Mouse (Mus musculus) embryonic fibroblast, embryonic 13.5 days (primary cell): Measurements from ENCODE around the gene Irf2bp2.

ENCODE experiments used
- CTCF ChIP-seq: IDR thresholded peaks from 2 replicates; pipeline ENCODE4 v1.5.1; 2011; ENCODE audit warnings: mild to moderate bottlenecking, control low read depth, low read length, moderate library complexity, borderline replicate concordance; ENCODE audit not compliant: insufficient read depth
- POLR2A ChIP-seq: IDR thresholded peaks from 2 replicates; pipeline ENCODE4 v1.6.1; 2011; ENCODE audit warnings: low read depth, mild to moderate bottlenecking, control low read depth, low read length, moderate library complexity

DNA sequence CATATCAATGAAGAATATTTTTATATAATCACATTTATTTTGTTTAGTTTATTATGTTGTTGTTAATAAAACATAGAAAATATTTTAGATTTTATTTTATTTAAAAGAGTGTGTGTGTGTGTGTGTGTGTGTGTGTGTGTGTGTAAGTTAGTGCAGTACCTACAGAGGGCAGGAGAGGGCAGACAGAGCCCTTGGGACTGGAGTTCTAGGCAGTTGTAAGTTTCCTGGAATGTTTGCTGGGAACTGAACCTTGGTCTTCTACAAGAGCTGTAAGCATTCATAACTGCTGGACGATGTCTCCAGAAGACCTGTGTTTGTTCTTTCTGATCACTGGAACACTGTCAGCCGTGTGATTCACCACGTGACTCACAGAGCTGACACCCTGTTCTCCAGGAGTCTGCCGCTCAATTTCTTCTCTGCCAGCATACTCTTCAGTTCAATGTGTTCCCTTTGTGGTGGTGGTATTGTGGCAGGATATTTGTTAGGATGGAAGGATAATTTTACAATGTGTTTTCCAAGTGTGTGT is 32.4 kb downstream of the Irf2bp2 start:
- TF ChIP-seq CTCF (no peak), POLR2A (no peak)
